Mouse (Mus musculus) right cerebral cortex, postnatal 25 days (tissue): ENCODE results near the gene Sall4.

Source experiments
- DNase-seq: peaks from one replicate; pipeline ENCODE4 v3.0.0; 2022

Sall4 gene

GRCm38 (mm10) chr2:168742649-168743048 lies 25.1 kb downstream of the Sall4 start:
- no peak for DNase-seq

GRCm38 (mm10) chr2:168742059-168742627 lies 25.6 kb downstream of the Sall4 start, which contains the start of gene Atp9a:
Gene Atp9a, minus strand, starts transcription at chr2:168742409.
- peak; percentile 86 for DNase-seq

- peak; percentile 84 for DNase-seq
Measured at GRCm38 (mm10) chr2:168741273-168742058, 26.3 kb downstream of the Sall4 start.

- DNase-seq, result no peak
Measured at GRCm38 (mm10) chr2:168740496-168740895, 27.2 kb downstream of the Sall4 start.

- no peak for DNase-seq
Measured at GRCm38 (mm10) chr2:168738854-168739253, 28.9 kb downstream of the Sall4 start.

GRCm38 (mm10) chr2:168737878-168738277 lies 29.9 kb downstream of the Sall4 start:
- no peak for DNase-seq

GRCm38 (mm10) chr2:168734023-168734422 lies 33.7 kb downstream of the Sall4 start:
- DNase-seq, result no peak

- DNase-seq, result no peak
Measured at GRCm38 (mm10) chr2:168731258-168731657, 36.5 kb downstream of the Sall4 start.

GRCm38 (mm10) chr2:168729736-168730135 lies 38.0 kb downstream of the Sall4 start:
- DNase-seq, result no peak

GRCm38 (mm10) chr2:168728045-168728444 lies 39.7 kb downstream of the Sall4 start:
- no peak for DNase-seq

GRCm38 (mm10) chr2:168726007-168726406 lies 41.7 kb downstream of the Sall4 start:
- DNase-seq, result no peak

GRCm38 (mm10) chr2:168721313-168721712 lies 46.4 kb downstream of the Sall4 start:
- DNase-seq, result no peak

- no peak for DNase-seq
Measured at GRCm38 (mm10) chr2:168719742-168720141, 48.0 kb downstream of the Sall4 start.

GRCm38 (mm10) chr2:168718735-168719134 lies 49.0 kb downstream of the Sall4 start:
- DNase-seq, result no peak

- DNase-seq, result no peak
Measured at GRCm38 (mm10) chr2:168718267-168718666, 49.5 kb downstream of the Sall4 start.

GRCm38 (mm10) chr2:168712199-168713176 lies 55.3 kb downstream of the Sall4 start:
- peak; percentile 52 for DNase-seq

GRCm38 (mm10) chr2:168710979-168711378 lies 56.8 kb downstream of the Sall4 start:
- DNase-seq, result no peak

GRCm38 (mm10) chr2:168707766-168708165 lies 60.0 kb downstream of the Sall4 start:
- no peak for DNase-seq

- peak; percentile 59 for DNase-seq
Measured at GRCm38 (mm10) chr2:168702266-168702665, 65.5 kb downstream of the Sall4 start.
